Mouse (Mus musculus): ENCODE measurements at regions not wholly inside any gene's neighbourhood (a gene's known extent, or its start where the extent isn't known, plus 50 kb on each side); places are given as distances from the start of the nearest gene placed in this dataset.

DNA sequence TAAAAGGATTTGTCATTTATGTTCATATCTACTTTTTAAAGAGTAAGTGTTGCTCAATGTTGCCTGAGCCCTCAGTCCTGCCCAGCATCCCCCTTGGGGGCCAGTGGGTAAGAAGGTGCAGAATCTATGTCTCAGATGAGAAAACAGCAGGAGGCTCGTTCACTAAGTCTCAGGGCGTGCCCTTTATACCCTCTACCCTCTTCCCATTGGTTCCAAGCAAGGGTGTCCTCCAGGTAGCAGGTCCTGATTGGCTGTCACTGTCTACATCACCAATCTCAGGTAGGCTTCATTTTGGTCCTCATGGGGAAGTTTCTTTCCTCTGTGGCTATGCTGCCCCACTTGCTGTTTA lies 420.3 kb downstream of the Basp1 start:
- 76% methylated on average over 2 of the region's 2 CpGs for WGBS
- Histone ChIP-seq H3K4me3 (no peak overlapping the region), H3K4me1 (replicated peaks) (no peaks in the 10 kb centered on the region; the same call in 1 of the 2 replicates), H3K36me3 (no peaks in the 10 kb centered on the region), H3K9me3 (no peaks in the 10 kb centered on the region), H3K4me2 (0 out of 2 replicates have a peak overlapping the region, but pooled peaks have one; percentile 15), H3K9ac (no peak overlapping the region), H3K27me3 (no peaks in the 10 kb centered on the region), H3K27ac (peak overlapping the region; percentile 67)
- peak; percentile 73 for ATAC-seq (ENCODE audit: low FRiP score)

DNA sequence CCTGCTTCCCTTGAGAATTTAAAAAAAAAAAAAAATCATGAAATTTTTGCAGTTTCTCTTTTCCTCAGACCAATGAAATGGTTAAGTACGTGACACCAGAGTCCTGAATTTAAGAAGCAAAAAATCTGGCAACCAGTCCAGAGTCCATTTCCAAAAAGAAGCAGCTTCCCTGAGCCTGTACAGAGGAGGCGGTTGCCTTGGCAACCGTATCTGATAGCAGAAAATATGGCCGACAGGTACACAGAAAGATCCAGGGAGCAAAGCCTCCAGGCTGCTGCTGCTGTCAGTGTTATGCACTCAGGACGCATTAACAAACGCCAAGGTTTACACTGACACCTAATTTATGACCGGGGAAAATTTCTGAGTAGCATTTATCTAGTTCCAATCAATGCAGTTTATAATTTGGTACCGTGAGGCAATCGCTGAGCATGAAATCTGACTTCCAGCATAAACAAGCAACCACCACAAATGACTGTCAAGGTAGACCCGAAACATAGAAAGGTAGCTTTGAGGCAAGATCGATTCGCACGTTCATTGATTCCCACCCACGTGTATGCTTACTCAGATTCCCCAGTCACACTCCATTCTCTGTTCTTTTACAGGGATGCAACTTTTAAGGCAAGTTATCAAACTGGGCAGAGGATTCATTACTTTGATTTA lies 420.8 kb downstream of the Basp1 start:
- ATAC-seq (ENCODE audit: low FRiP score), result peak; percentile 92
- H3K4me3 ChIP-seq, result no peak overlapping the region
- 62% methylated on average over 14 of the region's 14 CpGs for WGBS
- peak overlapping the region; percentile 15; the same call in 1 of the 2 replicates for H3K4me2 ChIP-seq
- H3K9me3 ChIP-seq, result no peaks in the 10 kb centered on the region
- no peak overlapping the region for H3K9ac ChIP-seq
- no peaks in the 10 kb centered on the region; the same call in 1 of the 2 replicates for H3K4me1 ChIP-seq (replicated peaks)
- H3K27ac ChIP-seq, result peak overlapping the region; percentile 67
- H3K27me3 ChIP-seq, result no peaks in the 10 kb centered on the region
- no peaks in the 10 kb centered on the region for H3K36me3 ChIP-seq

- 70% methylated on average over 5 of the region's 5 CpGs for WGBS
- H3K9ac ChIP-seq, result no peak overlapping the region
- H3K27me3 ChIP-seq, result no peaks in the 10 kb centered on the region
- H3K36me3 ChIP-seq, result no peaks in the 10 kb centered on the region
- no peak overlapping the region for H3K4me2 ChIP-seq
- ATAC-seq (ENCODE audit: low FRiP score), result no peak
- H3K27ac ChIP-seq, result no peak overlapping the region
- H3K4me1 ChIP-seq (replicated peaks), result no peaks in the 10 kb centered on the region; the same call in 1 of the 2 replicates
- no peaks in the 10 kb centered on the region for H3K9me3 ChIP-seq
- no peak overlapping the region for H3K4me3 ChIP-seq
These were observed 423.3 kb downstream of the Basp1 start for GRCm38 (mm10) chr15:24990082-24990786.

DNA sequence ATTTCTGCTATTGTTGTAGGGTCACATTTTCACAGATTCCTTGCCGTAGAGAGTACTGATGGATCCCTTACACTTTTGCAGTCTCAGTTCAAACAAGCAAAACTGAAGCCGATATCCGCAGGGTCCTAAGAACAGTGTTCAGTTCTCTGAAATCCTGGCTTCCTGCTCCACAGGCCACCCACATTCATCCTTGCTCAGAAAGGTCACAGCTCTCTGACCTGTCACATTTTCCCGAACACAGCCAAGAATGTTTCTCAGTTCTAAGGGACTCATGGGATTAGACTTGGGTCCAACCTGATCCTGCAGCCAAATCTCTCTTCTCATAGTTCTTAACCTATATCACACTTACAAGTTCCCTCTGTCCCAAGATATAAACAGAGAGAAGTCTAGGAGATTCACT lies 432.7 kb downstream of the Basp1 start:
- no peaks in the 10 kb centered on the region for H3K4me1 ChIP-seq (replicated peaks)
- no peaks in the 10 kb centered on the region for H3K9me3 ChIP-seq
- 33% methylated on average over 4 of the region's 4 CpGs for WGBS
- no peak overlapping the region for H3K9ac ChIP-seq
- H3K27me3 ChIP-seq, result no peaks in the 10 kb centered on the region
- H3K36me3 ChIP-seq, result no peaks in the 10 kb centered on the region
- H3K4me3 ChIP-seq, result no peak overlapping the region
- ATAC-seq (ENCODE audit: low FRiP score), result no peak
- H3K27ac ChIP-seq, result no peak overlapping the region
- no peak overlapping the region for H3K4me2 ChIP-seq

DNA sequence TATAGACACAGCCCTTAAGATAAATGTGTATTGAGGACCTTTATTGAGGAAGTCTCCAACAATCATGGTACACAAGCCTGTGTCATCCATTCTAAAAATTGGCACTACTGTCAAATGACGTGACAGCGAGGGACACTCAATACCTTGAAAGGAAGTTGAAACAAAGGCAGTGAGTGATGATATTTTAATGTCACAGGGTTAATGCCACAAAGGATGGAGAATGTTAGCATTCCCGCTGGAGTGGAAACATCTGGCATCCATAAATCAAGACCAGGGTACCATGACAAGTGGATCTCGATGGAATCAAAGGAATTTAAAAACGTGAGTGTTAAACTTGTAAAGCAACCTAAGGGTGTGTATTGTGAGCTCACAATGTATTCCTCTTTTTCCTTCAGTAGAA lies 441.5 kb downstream of the Basp1 start:
- no peaks in the 10 kb centered on the region for H3K9me3 ChIP-seq
- H3K27ac ChIP-seq, result no peak overlapping the region
- H3K9ac ChIP-seq, result no peak overlapping the region
- peaks cover 10% of the 10 kb centered on the region for H3K4me1 ChIP-seq (replicated peaks)
- no peak overlapping the region for H3K4me2 ChIP-seq
- no peaks in the 10 kb centered on the region for H3K27me3 ChIP-seq
- no peaks in the 10 kb centered on the region for H3K36me3 ChIP-seq
- H3K4me3 ChIP-seq, result no peak overlapping the region
- ATAC-seq (ENCODE audit: low FRiP score), result no peak
- 17% methylated on average over 5 of the region's 5 CpGs for whole genome bisulfite sequencing

DNA sequence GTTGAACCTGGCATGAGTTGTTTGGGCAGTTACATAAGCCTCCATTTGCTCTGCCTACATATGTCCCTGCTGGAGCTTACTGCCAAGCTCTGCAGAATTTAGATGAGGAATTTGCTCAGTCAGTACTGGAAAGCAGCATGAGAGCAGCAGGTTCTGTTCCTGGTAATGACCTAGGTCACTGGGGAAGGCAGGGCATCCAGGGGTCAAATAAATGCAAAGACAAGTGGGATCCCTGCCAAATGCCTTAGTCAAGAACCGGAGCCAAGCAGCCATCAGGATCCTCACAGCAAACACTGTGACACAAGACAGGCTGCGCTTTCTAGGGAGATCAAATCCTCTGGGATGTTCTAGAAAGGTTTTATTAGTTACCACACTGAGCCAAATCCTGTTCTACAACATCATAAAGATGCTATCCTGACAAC lies 444.2 kb downstream of the Basp1 start:
- ATAC-seq (ENCODE audit: low FRiP score), result peak; percentile 75
- Histone ChIP-seq H3K27me3 (no peaks in the 10 kb centered on the region), H3K4me3 (no peak overlapping the region), H3K9me3 (no peaks in the 10 kb centered on the region), H3K4me2 (no peak overlapping the region), H3K36me3 (no peaks in the 10 kb centered on the region), H3K27ac (no peak overlapping the region), H3K4me1 (replicated peaks) (peaks cover 10% of the 10 kb centered on the region), H3K9ac (no peak overlapping the region)
- WGBS, result 27% methylated on average over 2 of the region's 2 CpGs

DNA sequence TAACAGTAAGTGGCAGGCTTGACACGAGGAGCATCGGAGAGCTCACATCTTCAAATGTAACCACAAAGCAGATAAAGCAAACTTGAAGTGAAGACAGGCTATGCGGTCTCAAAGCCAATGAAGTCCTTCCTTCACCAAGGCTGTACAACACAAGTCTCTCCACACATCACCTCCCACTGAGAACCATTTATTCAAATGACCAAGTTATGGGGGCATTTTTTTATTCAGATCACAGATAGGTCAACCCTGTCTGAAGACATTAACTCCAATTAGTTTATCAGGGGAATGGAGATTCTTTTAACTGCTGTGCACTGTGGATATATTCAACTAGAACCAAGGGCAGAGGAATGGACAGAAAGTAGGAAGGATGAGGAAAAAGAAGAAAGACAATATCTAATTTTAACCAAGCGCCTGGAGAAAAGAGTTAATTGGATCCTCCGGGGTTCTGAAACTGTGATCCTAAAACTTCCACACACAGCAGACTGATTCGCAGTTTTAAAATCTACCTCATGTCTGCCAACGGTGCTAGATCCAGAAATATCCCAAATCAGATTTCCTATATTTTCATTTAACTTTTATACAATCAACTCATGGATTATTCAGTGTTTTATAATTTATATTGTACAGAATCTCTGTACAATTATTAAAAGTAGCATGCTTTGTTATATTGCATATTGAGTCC lies 444.8 kb downstream of the Basp1 start:
- no peak overlapping the region for H3K27ac ChIP-seq
- ATAC-seq (ENCODE audit: low FRiP score), result no peak
- 88% methylated on average over 7 of the region's 7 CpGs for WGBS
- no peak overlapping the region for H3K4me3 ChIP-seq
- H3K9ac ChIP-seq, result no peak overlapping the region
- no peak overlapping the region for H3K4me2 ChIP-seq
- no peaks in the 10 kb centered on the region for H3K36me3 ChIP-seq
- H3K27me3 ChIP-seq, result no peaks in the 10 kb centered on the region
- peaks cover 10% of the 10 kb centered on the region for H3K4me1 ChIP-seq (replicated peaks)
- H3K9me3 ChIP-seq, result no peaks in the 10 kb centered on the region

GRCm38 (mm10) chr15:24929742-24930141 lies 483.8 kb downstream of the Basp1 start:
- no peaks in the 10 kb centered on the region for H3K27me3 ChIP-seq
- no peak overlapping the region for H3K4me2 ChIP-seq
- no peaks in the 10 kb centered on the region for H3K4me1 ChIP-seq (replicated peaks)
- no peak overlapping the region for H3K4me3 ChIP-seq
- no peaks in the 10 kb centered on the region for H3K9me3 ChIP-seq
- WGBS, result 80% methylated on average over 2 of the region's 2 CpGs
- H3K36me3 ChIP-seq, result no peaks in the 10 kb centered on the region
- H3K27ac ChIP-seq, result no peak overlapping the region
- no peak overlapping the region for H3K9ac ChIP-seq
- ATAC-seq (ENCODE audit: low FRiP score), result no peak

GRCm38 (mm10) chr15:24911866-24912265 lies 501.7 kb downstream of the Basp1 start:
- ATAC-seq (ENCODE audit: low FRiP score), result no peak
- H3K27ac ChIP-seq, result no peak overlapping the region
- H3K4me2 ChIP-seq, result no peak overlapping the region
- H3K36me3 ChIP-seq, result no peaks in the 10 kb centered on the region
- no peaks in the 10 kb centered on the region for H3K27me3 ChIP-seq
- 74% methylated on average over 1 of the region's 1 CpGs for WGBS
- no peak overlapping the region for H3K9ac ChIP-seq
- H3K9me3 ChIP-seq, result no peaks in the 10 kb centered on the region
- no peak overlapping the region for H3K4me3 ChIP-seq
- H3K4me1 ChIP-seq (replicated peaks), result 0 out of 2 replicates have a peak, but pooled peaks cover 5% of the 10 kb centered on the region

- Histone ChIP-seq H3K9ac (no peak overlapping the region), H3K27me3 (no peaks in the 10 kb centered on the region), H3K9me3 (no peaks in the 10 kb centered on the region), H3K27ac (no peak overlapping the region), H3K4me3 (no peak overlapping the region), H3K4me2 (no peak overlapping the region), H3K36me3 (no peaks in the 10 kb centered on the region), H3K4me1 (replicated peaks) (0 out of 2 replicates have a peak, but pooled peaks cover 5% of the 10 kb centered on the region)
- no peak for ATAC-seq (ENCODE audit: low FRiP score)
- 55% methylated on average over 1 of the region's 1 CpGs for WGBS
These were observed 502.1 kb downstream of the Basp1 start for GRCm38 (mm10) chr15:24911466-24911865.

DNA sequence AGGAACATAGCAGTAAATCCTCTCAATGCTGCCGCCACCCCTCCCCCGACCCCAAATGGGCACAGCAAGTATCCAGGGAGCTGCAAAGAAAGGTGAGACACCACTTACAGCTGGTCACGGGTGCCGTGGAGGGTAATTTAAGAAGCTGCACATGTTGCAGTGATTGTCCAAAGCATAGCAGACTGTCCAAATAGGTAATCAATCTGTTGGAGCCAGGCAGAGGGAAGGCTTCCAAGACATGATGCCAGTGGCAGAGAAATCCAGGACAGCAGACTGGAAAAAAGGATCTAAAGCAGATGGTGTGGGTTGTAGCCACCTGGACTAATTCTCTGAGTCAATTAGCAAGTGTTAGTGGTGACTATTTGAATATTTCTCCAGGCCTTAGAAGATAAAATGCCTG lies 506.6 kb downstream of the Basp1 start:
- H3K27ac ChIP-seq, result no peak overlapping the region
- H3K4me2 ChIP-seq, result no peak overlapping the region
- WGBS, result 64% methylated on average over 4 of the region's 4 CpGs
- H3K9me3 ChIP-seq, result no peaks in the 10 kb centered on the region
- H3K27me3 ChIP-seq, result no peaks in the 10 kb centered on the region
- no peak overlapping the region for H3K4me3 ChIP-seq
- 0 out of 2 replicates have a peak, but pooled peaks cover 5% of the 10 kb centered on the region for H3K4me1 ChIP-seq (replicated peaks)
- no peak overlapping the region for H3K9ac ChIP-seq
- ATAC-seq (ENCODE audit: low FRiP score), result no peak
- H3K36me3 ChIP-seq, result no peaks in the 10 kb centered on the region

- Histone ChIP-seq H3K4me2 (no peak overlapping the region), H3K9me3 (no peaks in the 10 kb centered on the region), H3K36me3 (no peaks in the 10 kb centered on the region), H3K27me3 (no peaks in the 10 kb centered on the region), H3K27ac (peak overlapping the region; percentile 75; the same call in 1 of the 2 replicates), H3K4me3 (no peak overlapping the region), H3K4me1 (replicated peaks) (peaks cover 16% of the 10 kb centered on the region), H3K9ac (no peak overlapping the region)
- 34% methylated on average over 1 of the region's 1 CpGs for WGBS
- ATAC-seq (ENCODE audit: low FRiP score), result no peak
These were observed 534.7 kb downstream of the Basp1 start for GRCm38 (mm10) chr15:24878846-24879245.
